Mouse (Mus musculus) ES-CJ7 (cell line): ENCODE measurements at regions not wholly inside any gene's neighbourhood (a gene's known extent, or its start where the extent isn't known, plus 50 kb on each side); places are given as distances from the start of the nearest gene placed in this dataset.
"Not testable (repeated sequence)": the region's sequence is repeated elsewhere in the genome, so short reads cannot be mapped to it uniquely, and the experiment has no call there.

Experiments
- DNase-seq: peaks from one replicate; pipeline ENCODE4 v3.0.0; 2011; ENCODE audit warnings: low read depth, low spot score

DNA sequence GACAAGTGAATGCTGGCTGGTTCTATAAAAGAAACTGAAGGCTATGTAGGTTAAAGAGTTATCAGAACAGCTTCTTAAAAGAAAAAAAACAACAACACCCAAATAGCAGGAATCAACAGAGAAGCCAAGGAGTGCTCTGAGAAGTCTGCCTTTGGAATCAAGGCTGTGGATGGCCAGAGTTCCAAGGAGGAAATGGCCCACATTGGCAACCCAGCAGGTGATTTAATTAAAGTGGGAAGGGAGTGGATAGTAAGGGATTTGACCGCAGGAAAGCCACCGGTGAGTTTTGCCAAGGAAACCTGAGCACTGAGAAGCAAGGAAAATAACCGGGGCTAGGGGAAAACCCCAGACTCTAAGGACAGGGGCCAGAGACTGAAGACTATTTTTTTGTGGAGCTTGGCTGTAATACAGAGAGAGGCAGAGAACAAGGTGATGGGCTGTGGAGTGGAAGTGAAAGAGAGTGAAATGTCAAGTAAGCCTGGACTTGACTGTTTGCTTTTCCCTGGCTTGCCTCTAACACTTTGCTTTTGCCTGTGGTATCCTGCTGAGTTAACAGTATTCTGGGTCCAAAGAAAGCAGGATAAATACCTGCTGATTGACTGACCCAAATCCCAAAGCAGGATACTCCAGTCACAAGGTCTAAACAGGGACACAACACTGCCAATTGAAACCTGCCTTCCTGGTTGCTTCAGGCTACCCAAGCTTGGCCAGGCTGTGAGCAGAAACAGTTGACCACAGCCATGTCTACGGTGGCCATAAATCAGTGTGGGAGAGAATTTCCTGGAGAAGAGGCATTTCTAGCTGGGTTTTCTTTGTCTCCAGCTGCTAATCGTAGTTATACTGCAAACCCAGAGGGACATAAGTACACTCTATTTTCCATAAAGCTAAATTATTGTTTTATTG, 125.9 kb downstream of the Arrdc3 start:
- peak; percentile 29 for DNase-seq

DNA sequence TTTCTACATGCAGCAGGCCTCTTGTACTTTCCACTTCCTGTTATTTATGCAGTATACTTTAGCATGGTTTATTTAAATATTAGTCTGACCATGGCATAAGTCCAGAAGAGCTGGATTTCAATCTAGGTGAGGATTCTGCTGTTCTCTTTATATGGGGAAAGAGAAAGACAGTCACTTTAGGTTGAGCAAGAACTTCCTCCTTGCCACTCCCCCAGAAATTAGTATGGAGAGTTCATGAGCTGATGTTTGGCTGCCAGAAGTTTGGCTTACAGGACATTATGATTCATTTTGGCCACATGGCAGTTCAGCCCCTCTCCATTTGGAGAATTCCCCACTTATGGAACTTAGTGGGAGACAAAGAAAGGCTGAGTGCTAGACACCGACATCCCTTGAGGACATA, 130.8 kb downstream of the Arrdc3 start:
- DNase-seq: no peak

DNA sequence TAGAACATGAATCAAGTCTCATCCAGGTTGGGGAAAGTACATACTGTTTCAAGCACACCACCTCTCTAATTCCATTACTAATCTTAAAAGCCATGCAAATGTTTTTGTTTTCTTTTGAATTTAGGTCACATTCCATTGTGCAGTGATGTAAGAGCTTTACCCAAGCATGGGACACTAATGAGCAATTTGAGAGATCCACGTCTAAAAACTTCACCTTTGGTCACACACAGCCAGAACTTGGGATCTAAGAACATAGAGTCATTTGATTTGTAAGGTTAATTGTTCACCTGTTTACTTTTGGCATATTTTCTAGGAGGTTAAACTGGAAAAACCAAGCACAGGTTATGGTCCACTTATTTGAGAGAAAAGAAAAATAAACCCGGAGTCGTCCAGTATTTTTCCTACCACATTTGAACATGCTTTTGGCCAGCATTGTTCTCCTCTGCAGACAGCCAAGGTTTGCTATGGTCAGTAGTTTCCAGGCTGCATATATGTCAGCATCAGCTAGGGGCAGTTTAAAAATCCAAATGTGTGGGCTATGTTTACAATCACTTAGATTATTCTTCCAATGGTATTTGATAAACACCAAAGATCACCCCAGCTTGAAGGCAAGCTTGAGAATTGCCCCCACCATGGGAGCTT, 137.0 kb downstream of the Arrdc3 start:
- no peak for DNase-seq

DNA sequence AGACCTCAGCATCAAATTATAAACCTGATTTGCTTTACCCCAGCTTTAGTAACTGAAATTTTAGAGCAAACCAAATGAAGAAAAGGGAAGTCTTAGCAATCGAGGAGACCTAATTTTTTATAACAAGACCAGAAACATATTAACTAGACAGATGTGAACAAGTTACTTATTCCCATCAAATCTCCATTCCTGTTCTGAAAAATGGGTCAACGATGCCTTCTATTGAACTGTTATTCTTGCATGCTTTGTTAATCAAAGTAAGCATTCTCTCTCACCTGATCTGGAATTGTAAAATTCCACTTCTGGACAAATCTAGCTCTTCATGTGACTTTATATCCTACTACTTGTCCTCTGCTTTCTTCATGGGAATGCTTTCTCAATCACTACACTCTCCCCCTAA, 137.6 kb downstream of the Arrdc3 start:
- no peak for DNase-seq

DNA sequence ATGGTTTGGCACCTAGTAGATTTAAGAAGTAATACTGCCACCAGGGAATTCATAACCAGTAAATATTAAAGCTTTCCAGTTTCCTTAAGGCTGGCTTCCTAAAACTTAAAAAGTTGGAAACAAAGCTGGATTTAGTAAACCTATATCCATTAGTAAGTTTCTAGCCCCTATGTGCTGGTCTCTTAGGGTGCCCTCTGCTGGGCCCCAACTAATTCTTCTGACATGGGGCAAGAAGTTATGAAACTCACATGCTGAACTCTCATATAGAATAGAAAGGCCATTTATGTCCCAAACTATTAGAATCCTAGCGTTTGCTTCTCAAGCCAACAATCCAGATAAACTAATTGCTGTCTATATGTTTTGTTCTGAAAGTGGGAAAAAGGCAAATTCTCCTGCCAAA, 139.2 kb downstream of the Arrdc3 start:
- DNase-seq: no peak

DNA sequence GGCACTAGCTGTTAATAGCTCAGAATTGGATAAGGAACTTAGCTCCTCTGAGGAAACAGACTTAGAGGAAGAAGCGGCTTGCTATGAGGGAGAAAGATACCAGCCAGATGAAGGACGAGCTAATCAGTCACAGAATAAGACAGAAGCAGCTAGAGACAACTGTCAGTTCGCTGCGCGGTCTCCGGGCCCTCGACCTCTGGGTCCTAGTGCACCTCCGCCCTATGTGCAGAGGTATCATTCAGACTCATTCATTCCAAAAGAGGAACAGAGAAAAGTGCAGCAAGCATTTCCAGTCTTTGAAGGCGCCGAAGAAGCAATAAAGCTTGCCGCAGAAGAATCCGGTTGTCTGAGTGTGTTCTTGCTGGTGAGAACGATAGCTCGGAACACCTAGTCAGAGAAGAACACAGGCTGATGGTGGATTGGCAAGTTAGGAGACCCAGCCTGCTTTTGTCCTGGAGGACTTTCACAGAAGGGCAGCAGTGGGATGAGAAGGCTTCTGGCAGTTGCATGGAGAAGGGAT, 142.1 kb downstream of the Arrdc3 start:
- not testable (repeated sequence) for DNase-seq

DNA sequence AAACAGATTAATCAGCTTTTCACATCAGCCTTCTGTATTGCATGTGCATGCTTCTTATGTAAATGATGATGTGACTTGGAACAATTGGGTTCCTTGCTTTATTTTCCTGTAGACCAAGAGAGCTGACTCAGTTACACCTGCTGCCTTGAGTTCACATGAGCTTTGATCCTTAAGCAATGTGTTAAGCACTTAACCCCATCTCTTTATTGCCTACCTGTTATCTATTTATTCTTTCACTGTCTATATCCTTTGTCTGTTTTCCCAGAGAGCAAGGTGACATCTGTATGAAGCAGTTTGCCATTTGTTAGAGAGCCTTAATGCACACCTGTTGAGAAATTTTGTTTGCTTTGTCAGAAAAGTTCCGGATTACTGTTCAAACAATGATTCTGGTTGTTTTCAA, 154.1 kb downstream of the Arrdc3 start:
- no peak for DNase-seq

DNA sequence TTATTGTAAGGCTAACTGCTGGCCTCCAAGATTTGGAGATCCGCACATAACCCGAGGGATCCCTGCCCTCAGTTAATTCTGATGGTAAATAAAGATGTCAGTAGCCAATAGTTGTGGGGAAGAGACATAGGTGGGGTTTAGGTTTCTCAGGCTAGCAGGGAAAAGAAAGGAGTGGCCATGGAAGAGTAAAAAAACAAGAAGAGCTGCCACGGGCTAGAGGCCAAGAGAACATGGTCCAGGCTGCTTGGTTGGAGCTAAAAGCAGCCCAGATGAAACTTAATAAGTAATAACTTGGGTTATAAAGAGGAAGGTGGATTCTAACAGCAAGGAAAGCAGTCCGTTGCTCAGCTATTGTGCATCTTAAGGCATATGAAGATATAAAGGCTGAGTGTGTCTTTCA, 155.6 kb downstream of the Arrdc3 start:
- no peak for DNase-seq

DNA sequence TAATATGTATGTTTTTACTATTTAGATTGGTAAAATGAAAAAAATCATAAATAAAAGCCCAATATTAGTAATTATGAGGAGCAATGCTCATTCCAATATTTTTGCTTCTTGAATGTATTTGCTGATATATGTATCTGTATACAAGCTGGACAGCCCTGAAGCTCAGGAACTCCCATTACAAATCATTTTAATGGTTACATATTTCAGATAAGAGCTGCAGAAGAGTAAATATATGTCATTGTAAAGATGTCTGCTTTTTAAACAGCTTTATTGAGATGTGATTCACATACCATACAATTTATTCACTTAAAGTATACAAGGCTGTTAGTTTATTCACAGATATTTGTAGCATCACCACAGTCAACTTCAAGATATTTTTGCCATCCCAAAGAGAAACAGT, 157.3 kb downstream of the Arrdc3 start:
- DNase-seq: no peak

DNA sequence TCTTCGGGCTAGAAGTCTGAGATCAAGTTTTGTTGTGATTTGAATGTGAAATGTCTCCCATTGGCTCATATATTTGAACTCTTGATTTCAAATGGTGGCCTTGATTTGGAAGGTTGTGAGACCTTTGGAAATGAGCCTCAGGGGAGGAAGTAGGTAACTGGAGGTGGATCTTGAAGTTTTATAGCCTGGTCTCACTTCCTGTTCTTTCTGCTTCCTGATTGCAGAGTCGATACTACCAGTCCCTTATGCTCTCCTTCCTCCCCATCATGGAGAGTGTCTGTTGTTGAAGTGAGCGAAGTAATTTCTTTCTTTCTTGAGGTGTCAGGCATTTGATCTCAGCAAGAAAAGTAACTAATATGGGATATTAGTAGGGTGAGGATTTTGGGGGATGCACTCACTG, 158.5 kb downstream of the Arrdc3 start:
- DNase-seq: no peak
